Mouse (Mus musculus): ENCODE data around the gene Naa16. TPM values are rescaled to one million over a fixed set of nuclear protein-coding genes. Genes with fewer than 3 reads are reported as not detected.
A peak's percentile ranks its signal among the peaks of the same experiment; 100 is the strongest.

Gene Naa16
- total RNA-seq, 2 experiments from 2014 or later = 12.2 to 18.1 TPM

DNA sequence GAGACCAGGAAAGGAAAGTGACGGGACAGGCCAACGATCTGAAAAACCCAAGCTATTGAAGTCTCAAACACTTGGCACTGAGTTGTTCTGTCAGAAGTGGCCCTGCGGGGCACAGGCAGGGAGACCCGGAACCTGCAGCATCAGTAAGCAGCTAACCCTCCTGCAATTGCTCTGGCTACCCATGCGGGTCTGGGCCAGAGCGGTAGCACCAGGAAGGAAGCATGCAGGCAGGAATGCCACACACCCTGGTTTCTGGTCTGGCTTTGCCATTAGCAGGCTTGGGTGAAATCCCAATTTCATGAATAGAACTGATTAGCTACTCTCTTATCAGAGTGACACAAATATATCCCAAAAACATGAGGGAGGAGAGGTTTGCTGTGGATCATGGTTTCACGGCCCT, 58.6 kb downstream of the Naa16 start:
- intact Hi-C loops (cut with DNase I) = no loop called here
- DNase-seq = peak; percentile 42 to 47

GRCm38 (mm10) chr14:79330944-79331561, 59.5 kb downstream of the Naa16 start:
- intact Hi-C loops (cut with DNase I) = no loop called here

DNA sequence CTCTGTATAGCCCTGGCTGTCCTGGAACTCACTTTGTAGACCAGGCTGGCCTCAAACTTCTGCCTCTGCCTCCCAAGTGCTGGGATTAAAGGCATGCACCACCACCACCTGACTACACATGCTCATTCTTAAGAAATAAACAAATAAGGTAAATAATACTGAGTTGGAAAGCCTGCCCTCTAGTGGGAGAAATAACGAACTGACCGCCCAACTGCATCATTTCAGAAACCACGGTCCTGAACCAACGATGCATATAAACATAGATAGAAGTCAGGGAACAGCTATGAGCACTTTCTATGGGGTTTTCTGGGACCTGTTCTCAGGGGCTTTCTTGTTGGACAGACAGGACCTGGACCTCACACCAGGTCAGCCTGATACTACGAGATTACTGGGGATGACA, 63.5 kb downstream of the Naa16 start:
- intact Hi-C loops (cut with DNase I) = no loop called here
- DNase-seq = peak; percentile 39 to 62

More at GRCm38 (mm10) chr14:79330944-79331561, 59.5 kb downstream of the Naa16 start:
- DNase-seq = no peak

DNA sequence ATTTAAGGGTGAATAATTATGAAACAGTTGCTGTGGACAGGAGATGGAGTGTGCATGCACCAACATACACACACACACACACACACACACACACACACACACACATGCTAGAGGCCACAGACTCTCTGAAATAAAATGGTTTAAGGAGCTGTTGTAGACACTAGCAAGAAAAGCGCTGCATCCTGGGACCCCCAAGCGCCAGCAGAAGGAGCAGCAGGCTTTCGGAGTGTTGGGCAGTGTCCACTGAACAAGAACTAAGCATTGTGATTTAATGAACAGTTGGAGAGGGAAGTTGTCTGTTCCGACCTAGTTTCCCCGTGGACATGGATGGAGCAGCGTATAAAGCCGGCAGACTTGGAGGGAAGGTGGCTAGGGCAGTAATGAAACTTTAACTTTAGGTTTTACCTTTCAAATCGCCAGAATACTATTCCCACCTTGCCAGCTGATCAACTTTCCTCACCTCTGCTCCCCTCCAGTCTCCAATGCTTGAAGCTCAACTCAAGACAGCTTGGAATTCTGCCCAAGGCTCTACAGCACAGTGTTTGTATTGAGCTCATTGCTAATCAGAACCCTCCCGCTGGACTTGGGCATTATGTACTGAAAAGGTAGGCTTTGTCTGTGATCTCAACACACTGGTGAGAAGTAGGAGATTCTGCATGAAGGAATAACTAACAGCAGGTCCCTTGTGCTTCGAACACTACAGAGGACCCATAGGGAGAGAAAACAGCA, 66.3 kb downstream of the Naa16 start:
- intact Hi-C loops (cut with DNase I) = loop anchor here (1.0 kb wide), 1 partner anchor 200 kb away; no protein-coding TSS in a partner anchor
- no peak for DNase-seq

DNA sequence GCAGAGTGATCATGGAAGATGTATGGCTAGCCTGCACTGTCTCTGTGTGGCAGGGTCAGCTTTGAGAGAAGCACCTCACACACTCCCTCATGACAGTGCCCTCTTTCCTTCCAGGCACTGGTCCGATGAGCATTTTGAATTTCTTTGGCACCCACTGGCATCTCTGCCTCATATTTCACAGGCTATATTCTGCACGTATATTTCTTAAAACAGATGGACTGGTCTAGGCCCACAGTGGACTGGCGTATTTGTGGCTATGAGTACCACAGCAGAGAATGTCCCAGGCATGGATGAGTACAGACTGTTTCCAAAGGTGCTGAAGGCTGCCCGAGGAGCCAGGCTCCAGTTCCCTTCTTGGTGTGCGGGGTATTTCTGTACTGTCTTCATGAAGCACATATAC, 68.7 kb downstream of the Naa16 start:
- intact Hi-C loops (cut with DNase I) = no loop called here

GRCm38 (mm10) chr14:79321152-79321551, 69.4 kb downstream of the Naa16 start:
- peak in 1 of 2 experiments; percentile 49 for DNase-seq
- intact Hi-C loops (cut with DNase I) = no loop called here

More for the DNA sequence above, 68.7 kb downstream of the Naa16 start:
- DNase-seq = no peak

DNA sequence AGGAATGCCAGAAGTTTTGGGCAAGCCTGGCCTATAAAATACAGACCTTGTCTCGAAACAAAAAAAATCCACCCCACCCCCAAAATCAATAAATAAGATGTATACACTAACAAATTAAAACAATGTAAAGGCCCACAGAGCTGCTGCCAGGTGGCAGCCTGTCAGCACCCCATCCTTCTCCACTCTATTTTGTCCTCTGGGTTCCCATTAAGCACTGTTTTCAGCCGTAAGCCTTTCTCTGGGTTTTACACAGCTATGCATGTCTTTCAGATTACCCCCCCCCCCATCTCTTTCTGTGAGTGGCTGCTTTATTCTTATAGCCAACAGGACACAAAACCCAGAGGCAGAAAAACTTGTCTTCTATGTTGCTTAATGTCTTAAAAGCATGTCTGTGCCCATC, 73.0 kb downstream of the Naa16 start:
- intact Hi-C loops (cut with DNase I) = no loop called here
- no peak for DNase-seq

- intact Hi-C loops (cut with DNase I) = no loop called here
- DNase-seq = no peak
These were observed 74.7 kb downstream of the Naa16 start for GRCm38 (mm10) chr14:79315877-79316276.

- DNase-seq = no peak
- intact Hi-C loops (cut with DNase I) = no loop called here
These were observed 76.2 kb downstream of the Naa16 start for GRCm38 (mm10) chr14:79314245-79315010.

- intact Hi-C loops (cut with DNase I) = no loop called here
- DNase-seq = peak in 1 of 2 experiments; percentile 52
These were observed 77.0 kb downstream of the Naa16 start for GRCm38 (mm10) chr14:79313439-79314175.

GRCm38 (mm10) chr14:79312719-79313118, 77.9 kb downstream of the Naa16 start:
- DNase-seq = no peak
- intact Hi-C loops (cut with DNase I) = no loop called here

GRCm38 (mm10) chr14:79311918-79312454, 78.6 kb downstream of the Naa16 start:
- DNase-seq = no peak
- intact Hi-C loops (cut with DNase I) = no loop called here

DNA sequence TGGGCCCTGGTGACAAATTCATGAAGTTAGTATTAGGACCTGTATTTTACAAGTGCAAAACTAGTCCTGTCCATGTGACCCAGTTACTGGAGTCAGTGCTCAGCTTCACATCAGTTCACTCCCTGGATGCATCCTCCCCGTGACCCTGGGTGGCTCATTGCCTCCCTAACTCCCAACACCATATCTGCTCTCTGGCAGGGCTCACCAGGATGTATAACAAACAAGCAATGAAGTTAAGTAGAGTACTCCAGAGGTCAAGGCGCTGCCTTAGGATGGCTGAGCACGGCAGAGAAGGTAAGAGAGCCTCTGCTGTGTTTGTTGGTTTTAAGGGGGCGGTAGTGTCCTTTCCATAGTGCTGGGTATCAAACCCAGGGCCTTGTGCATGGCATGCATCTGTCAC, 81.5 kb downstream of the Naa16 start:
- intact Hi-C loops (cut with DNase I) = loop anchor here (10.0 kb wide), 1 partner anchor 644 kb away; no protein-coding TSS in a partner anchor
- DNase-seq = no peak

DNA sequence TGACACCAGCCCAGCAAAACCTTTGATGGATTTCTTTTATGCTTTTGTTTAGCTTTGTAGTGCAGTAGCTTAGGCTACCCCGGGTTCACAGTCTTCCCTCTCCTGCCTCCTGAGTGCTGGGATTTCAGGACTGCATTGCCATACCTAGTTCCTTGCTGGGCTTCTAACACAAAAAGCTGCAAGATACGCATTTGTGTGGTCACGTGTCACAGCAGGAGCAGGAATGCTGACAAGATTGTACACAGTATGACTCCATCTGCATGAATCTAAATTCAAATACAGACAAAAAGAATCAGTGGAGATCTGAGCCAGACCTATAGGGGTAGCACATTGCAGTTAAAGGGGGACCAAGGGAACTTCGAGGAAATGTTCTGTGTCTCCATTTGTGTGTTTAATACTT, 82.2 kb downstream of the Naa16 start:
- DNase-seq = no peak
- intact Hi-C loops (cut with DNase I) = loop anchor here (10.0 kb wide), 1 partner anchor 644 kb away; no protein-coding TSS in a partner anchor

DNA sequence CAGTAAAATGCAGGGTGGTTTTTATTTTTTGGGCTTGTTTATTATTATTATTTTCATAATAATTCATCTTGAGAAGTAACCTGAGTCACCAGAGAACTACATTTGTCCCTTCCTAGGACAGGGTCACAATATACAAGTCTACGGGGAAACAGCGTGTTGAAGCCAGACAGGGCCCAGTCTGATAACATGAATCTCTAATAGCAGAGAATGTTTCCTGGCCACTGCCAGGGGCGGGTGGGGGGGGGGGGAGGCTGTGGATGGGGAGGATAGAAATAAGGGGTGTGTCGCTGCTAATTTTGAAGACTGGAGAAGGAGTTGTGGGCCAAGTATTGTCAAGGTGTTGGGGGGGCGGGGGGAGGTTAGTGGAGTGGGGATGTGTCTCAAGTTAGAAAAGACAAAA, 82.7 kb downstream of the Naa16 start:
- intact Hi-C loops (cut with DNase I) = loop anchor here (10.0 kb wide), 1 partner anchor 643 kb away; no protein-coding TSS in a partner anchor
- DNase-seq = no peak

DNA sequence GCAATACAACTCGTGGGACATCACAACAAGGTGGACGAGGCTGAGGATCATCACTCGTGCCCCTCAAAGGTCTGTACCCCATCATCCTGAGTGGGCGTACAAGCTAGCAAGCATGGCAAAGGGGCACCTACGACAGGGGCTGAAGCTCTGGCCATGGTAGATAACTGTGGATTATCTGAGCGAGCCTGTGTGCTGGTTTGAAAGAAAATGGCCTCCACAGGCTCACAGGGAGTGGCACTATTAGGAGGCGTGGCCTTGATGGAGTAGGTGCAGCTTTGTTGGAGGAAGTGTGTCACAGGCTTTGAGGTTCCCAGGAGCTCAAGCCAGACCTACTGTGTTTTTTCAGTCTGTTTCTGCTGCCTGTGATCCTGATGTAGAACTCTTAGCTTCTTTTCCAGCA, 83.4 kb downstream of the Naa16 start:
- intact Hi-C loops (cut with DNase I) = loop anchor here (10.0 kb wide), 1 partner anchor 642 kb away; no protein-coding TSS in a partner anchor
- DNase-seq = no peak

DNA sequence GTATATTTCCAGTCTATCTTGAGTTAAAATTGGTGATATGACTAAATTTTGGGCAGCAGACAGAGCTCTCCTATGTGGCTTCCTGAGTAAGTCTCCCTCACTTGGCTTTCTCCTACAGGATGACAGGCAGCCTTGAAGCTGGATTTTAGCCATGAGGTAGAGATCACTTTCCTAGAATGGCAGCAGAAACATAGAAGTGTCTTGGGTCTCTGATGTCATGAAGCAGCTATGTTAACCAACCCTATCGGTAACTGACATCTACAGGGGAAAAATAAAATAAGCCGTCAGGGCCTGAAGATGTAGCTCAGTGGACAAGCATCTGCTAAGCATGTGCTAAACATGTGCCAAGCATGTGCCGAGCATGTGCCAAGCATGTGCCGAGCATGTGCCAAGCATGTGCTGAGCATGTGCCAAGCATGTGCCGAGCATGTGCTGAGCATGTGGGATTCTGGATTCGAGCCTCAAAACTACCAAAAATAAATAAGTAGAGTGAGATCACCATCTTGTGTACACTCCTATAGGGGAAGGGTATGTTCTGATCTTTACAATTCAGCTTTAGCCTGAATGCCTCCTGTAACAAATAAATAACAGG, 85.6 kb downstream of the Naa16 start:
- intact Hi-C loops (cut with DNase I) = loop anchor here (10.0 kb wide), 1 partner anchor 640 kb away; no protein-coding TSS in a partner anchor
- no peak for DNase-seq

GRCm38 (mm10) chr14:79303150-79303549, 87.4 kb downstream of the Naa16 start:
- intact Hi-C loops (cut with DNase I) = loop anchor here (2.0 to 10.0 kb wide), 2 partner anchors 178 to 638 kb away; no protein-coding TSS in a partner anchor
- no peak for DNase-seq

- intact Hi-C loops (cut with DNase I) = loop anchor here (2.0 to 10.0 kb wide), 2 partner anchors 121 to 637 kb away; no protein-coding TSS in a partner anchor
- peak; percentile 95 to 96 for DNase-seq
These were observed 89.1 kb downstream of the Naa16 start, which contains the start of gene Rgcc for GRCm38 (mm10) chr14:79301466-79301875. Gene Rgcc (minus strand): TSS chr14:79301645.
